Mouse (Mus musculus) cortical plate, adult 2 months (tissue): ENCODE results near the gene Crtc2.
"Not testable (repeated sequence)": the region's sequence is repeated elsewhere in the genome, so short reads cannot be mapped to it uniquely, and the experiment has no call there.

Source experiments
- CTCF ChIP-seq: fragments of 200-500 bp; IDR thresholded peaks from 2 replicates; pipeline ENCODE4 v1.5.1; 2011; ENCODE audit warnings: mild to moderate bottlenecking, control low read depth, low read length; ENCODE audit not compliant: insufficient read depth; ENCODE audit errors: extremely low read depth
- POLR2A ChIP-seq: fragments of 200-500 bp; IDR thresholded peaks from 2 replicates; pipeline ENCODE4 v1.6.1; 2011; ENCODE audit warnings: mild to moderate bottlenecking, low read length, control low read depth; ENCODE audit not compliant: insufficient read depth; ENCODE audit errors: extremely low read depth

DNA sequence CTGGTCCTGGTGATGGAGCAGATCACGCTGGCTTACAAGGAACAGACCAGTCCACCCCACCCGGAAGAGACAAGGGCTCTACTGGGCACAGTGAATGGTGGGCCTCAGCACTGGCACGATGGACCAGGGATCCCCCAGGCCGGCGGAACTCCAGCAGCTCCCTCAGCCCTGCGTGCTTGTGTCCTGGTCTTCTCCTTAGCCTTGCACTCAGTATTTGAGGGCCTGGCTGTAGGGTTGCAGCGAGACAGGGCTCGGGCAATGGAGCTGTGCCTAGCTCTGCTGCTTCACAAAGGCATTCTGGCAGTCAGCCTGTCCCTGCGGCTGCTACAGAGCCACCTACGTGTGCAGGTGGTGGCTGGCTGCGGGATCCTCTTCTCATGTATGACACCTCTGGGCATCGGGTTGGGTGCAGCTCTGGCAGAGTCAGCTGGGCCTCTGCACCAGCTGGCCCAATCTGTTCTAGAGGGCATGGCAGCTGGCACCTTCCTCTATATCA lies 2.2 kb upstream of the Crtc2 start:
- TF ChIP-seq CTCF, POLR2A: not testable (repeated sequence)
